Mouse (Mus musculus) forebrain, embryonic 16.5 days (tissue): Measurements from ENCODE around the gene Slc5a5. TPM values are rescaled to one million over a fixed set of nuclear protein-coding genes. Genes with fewer than 3 reads are reported as not detected.
A peak's percentile ranks its signal among the peaks of the same experiment; 100 is the strongest.

Source experiments
- ATAC-seq: fragments of 200-750 bp; cut with Nextera tagmentation; 2 replicates; pipeline ENCODE4 v1.8.0; 2017; ENCODE audit warnings: mild to moderate bottlenecking, moderate library complexity
- H3K27ac ChIP-seq: fragments of 300-500 bp; sonication (generic); 2 replicates; pipeline ENCODE4 v1.5.1; 2014; ENCODE audit warnings: low read length, control low read depth
- H3K27me3 ChIP-seq: fragments of 300-500 bp; sonication (generic); replicated peaks from 2 replicates; pipeline ENCODE4 v1.6.1; 2014; ENCODE audit warnings: low read length; ENCODE audit not compliant: control insufficient read depth, insufficient read depth
- H3K36me3 ChIP-seq: fragments of 300-500 bp; sonication (generic); 2 replicates; pipeline ENCODE4 v1.6.1; 2014; ENCODE audit not compliant: control insufficient read depth, insufficient read depth
- H3K4me1 ChIP-seq: fragments of 300-500 bp; sonication (generic); replicated peaks from 2 replicates; pipeline ENCODE4 v1.6.1; 2014; ENCODE audit warnings: low read length; ENCODE audit not compliant: control insufficient read depth, insufficient read depth
- H3K4me2 ChIP-seq: fragments of 300-500 bp; sonication (generic); 2 replicates; pipeline ENCODE4 v1.6.1; 2014; ENCODE audit warnings: mild to moderate bottlenecking, low read length, control low read depth
- H3K4me3 ChIP-seq: fragments of 300-500 bp; sonication (generic); replicated peaks from 2 replicates; pipeline ENCODE4 v1.5.1; 2014; ENCODE audit warnings: mild to moderate bottlenecking, low read length, control low read depth
- H3K9ac ChIP-seq: fragments of 300-500 bp; sonication (generic); replicated peaks from 2 replicates; pipeline ENCODE4 v1.6.1; 2014; ENCODE audit warnings: low read depth, low read length, control low read depth
- H3K9me3 ChIP-seq: fragments of 300-500 bp; sonication (generic); 2 replicates; pipeline ENCODE4 v1.6.1; 2016; ENCODE audit warnings: low read length; ENCODE audit not compliant: control insufficient read depth
- WGBS: fragments of 180-500 bp; shearing (Covaris S2); extraction: QIAGEN DNeasy Blood & Tissue Kit; methylation state at CpG from one replicate; pipeline ENCODE4 v1.1.7; 2014; 5-methylcytosine and 5-hydroxymethylcytosine counted together
- polyA plus RNA-seq: library from polyadenylated mRNA; unstranded; fragments of >200 nt; fragmentation: Nextera tagmentation; extraction: Ambion mirVana; gene quantifications from 2 replicates; pipeline ENCODE4 v1.2.1, GENCODE M21; 2015

Gene Slc5a5
- polyA plus RNA-seq, 1 experiment from 2014 or later, result 1.6 TPM

DNA sequence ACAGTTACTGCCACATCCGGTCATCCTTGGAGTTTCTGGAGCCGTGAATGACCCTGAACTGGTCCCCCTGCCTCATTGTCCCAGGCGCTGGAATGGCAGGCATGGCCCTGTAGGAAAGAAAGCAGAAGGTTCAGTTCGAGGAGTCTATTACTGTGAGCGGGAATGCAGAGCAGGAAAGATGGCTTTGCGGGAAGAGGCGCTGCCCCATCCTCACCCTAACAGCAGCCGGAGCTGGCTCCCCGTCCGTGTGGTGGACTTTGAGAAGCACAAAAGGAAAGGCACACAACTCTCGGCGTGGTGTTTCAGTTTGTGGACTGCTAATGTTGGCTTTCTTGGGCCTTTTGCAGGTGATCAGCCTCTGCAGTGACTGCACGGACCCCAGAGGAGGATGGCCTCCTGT lies 18.1 kb downstream of the Slc5a5 start:
- H3K27me3 ChIP-seq, result no peaks in the 10 kb centered on the region
- no peak overlapping the region for H3K4me3 ChIP-seq
- no peak overlapping the region for H3K27ac ChIP-seq
- no peak overlapping the region for H3K9ac ChIP-seq
- H3K4me1 ChIP-seq, result peaks cover 16% of the 10 kb centered on the region
- H3K4me2 ChIP-seq, result no peak overlapping the region
- H3K36me3 ChIP-seq, result no peaks in the 10 kb centered on the region
- H3K9me3 ChIP-seq, result no peaks in the 10 kb centered on the region
- WGBS, result 90% methylated on average over 13 of the region's 13 CpGs
- no peak for ATAC-seq

DNA sequence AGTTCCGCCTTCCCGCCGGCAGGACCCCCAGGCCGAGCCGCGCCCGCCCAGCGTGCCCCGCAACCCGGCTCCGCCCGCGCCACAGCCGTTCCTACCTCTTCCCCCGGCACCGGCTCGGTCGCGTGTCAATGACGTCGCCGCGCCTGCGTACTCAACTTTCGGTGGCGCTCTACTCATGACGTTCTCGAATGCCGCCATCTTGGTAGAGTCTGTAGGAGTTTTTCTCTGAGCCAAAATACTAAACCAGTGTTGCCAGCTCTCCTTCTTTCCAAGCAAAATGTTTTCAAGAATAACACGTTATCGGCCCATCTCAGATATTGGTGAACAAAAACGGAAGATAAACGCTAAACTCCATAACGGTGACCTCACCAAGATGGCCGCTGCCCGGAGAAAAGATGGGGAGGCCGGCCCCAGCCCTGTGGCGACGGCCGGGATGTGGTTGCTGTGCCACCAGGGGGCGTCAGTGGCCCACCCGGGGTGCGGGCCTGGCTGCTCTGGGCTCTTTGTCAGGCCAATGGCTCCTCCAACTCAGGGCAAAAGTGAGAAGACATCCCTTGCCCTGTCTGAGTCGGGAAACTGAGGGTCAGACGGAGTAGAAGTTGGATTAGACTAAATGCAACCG lies 19.1 kb downstream of the Slc5a5 start, which contains the start of gene Ccdc124:
Ccdc124 (minus strand) TSS at position 572 of the 622 bp plus-strand sequence.
- Histone ChIP-seq H3K4me1 (peaks cover 25% of the 10 kb centered on the region), H3K36me3 (no peaks in the 10 kb centered on the region), H3K27me3 (no peaks in the 10 kb centered on the region), H3K9me3 (no peaks in the 10 kb centered on the region), H3K4me2 (peak within 1 kb of the TSS; percentile 64), H3K27ac (peak within 1 kb of the TSS; percentile 92), H3K9ac (peak within 1 kb of the TSS; percentile 80), H3K4me3 (peak within 1 kb of the TSS; percentile 92)
- peak; percentile 85 for ATAC-seq
- under 1% methylated on average over 45 of the region's 46 CpGs for WGBS

DNA sequence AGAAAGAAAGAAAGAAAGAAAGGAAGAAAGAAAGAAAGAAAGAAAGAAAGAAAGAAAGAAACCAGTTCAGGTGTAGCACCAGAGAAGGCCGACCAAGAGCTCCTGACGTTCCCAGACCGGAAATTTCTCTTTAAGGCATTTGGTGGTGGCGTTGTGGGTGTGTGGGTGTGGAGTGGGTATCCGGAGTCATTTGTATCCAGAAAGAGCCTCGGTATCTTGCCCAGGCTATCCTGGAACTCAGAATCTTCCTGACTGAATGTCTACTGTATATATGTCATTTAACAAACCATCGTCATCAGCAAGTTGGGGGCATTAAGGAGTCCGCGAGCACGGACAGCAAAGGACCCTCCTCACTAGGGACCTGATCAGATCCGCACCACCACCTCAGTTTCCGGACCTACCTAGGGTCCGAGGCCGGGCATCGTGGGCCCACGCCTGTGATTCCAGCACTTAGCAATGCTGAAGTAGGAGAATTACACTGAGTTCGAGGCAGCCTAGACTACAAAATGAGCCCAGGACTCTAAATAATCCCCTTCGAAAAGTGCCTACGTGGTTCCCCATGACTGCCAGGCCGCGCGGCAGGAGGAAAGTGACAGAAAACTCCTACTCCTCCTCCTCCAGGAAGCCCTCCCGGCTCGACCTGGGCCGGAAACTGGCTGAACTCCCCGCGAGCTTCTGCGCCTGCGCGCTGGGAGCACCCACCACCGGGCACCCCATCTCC lies 19.8 kb downstream of the Slc5a5 start:
- ATAC-seq, result 0 out of 2 replicates have a peak, but pooled peaks have one; percentile 0
- Histone ChIP-seq H3K27me3 (no peaks in the 10 kb centered on the region), H3K36me3 (0 out of 2 replicates have a peak, but pooled peaks cover 3% of the 10 kb centered on the region), H3K9me3 (no peaks in the 10 kb centered on the region), H3K4me1 (peaks cover 29% of the 10 kb centered on the region), H3K9ac (peak overlapping the region; percentile 80), H3K4me2 (peak overlapping the region; percentile 64), H3K4me3 (peak overlapping the region; percentile 92), H3K27ac (peak overlapping the region; percentile 92)
- 5% methylated on average over 30 of the region's 31 CpGs for WGBS

DNA sequence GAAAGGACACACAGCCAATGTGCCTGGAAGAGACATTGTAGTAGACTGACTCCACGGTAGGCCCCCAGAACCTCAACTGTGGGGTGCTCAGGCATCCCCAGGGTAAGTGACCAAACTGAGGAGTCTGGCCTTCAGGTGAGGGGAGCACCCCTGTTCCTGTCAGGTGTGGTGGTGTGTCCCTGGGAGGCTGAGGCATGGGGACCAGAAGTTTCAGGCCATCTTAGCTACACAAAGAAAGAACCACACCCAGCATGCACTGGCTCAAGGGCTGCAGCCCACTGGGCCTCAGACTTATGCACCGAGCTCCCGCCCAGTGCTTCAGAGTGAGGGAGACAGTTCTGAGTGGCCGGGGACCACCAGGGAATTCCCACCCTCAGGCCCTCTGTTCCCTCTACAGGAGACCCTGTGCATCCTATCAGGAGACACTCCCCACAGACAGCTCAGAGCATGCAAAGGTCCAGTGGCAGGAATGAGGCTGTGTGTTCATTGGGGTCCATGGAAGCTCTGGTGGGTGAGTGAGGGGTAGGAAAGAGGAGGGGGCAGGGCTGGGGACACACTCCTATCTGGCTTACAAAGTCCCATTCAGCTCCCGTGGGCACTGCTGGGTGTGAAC lies 21.3 kb downstream of the Slc5a5 start:
- 81% methylated on average over 5 of the region's 5 CpGs for WGBS
- H3K27me3 ChIP-seq, result no peaks in the 10 kb centered on the region
- H3K4me1 ChIP-seq, result peaks cover 30% of the 10 kb centered on the region
- no peak overlapping the region for H3K4me3 ChIP-seq
- ATAC-seq, result no peak
- H3K9ac ChIP-seq, result no peak overlapping the region
- no peaks in the 10 kb centered on the region for H3K9me3 ChIP-seq
- no peak overlapping the region for H3K4me2 ChIP-seq
- H3K27ac ChIP-seq, result no peak overlapping the region
- H3K36me3 ChIP-seq, result 0 out of 2 replicates have a peak, but pooled peaks cover 5% of the 10 kb centered on the region

DNA sequence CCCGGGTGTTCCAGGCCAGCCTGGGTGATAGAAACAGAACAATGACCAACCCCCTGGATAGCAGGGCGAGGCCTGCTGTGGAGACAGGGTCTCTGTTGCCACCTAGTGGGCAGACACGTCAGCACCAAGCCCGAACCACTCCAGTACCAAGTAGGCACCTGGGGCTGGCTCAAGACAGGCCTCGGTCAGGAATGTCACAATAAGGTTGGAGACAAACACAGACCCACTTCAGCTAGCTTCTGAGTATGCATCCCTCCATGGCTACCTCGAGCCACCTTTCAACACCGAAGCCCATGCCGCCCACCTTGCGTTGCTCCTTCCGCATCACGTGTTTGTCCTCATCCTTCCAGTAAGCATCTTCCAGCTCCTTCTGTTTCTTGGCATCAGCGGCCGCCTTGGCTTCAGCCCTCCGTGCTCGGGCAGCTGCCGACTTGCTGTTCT lies 22.9 kb downstream of the Slc5a5 start:
- Histone ChIP-seq H3K4me2 (peak overlapping the region; percentile 26; the same call in 1 of the 2 replicates), H3K4me1 (peaks cover 40% of the 10 kb centered on the region), H3K27ac (peak overlapping the region; percentile 64), H3K9ac (peak overlapping the region; percentile 55), H3K9me3 (no peaks in the 10 kb centered on the region), H3K27me3 (no peaks in the 10 kb centered on the region), H3K4me3 (no peak overlapping the region), H3K36me3 (0 out of 2 replicates have a peak, but pooled peaks cover 5% of the 10 kb centered on the region)
- 0 out of 2 replicates have a peak, but pooled peaks have one; percentile 9 for ATAC-seq
- 39% methylated on average over 16 of the region's 16 CpGs for WGBS

DNA sequence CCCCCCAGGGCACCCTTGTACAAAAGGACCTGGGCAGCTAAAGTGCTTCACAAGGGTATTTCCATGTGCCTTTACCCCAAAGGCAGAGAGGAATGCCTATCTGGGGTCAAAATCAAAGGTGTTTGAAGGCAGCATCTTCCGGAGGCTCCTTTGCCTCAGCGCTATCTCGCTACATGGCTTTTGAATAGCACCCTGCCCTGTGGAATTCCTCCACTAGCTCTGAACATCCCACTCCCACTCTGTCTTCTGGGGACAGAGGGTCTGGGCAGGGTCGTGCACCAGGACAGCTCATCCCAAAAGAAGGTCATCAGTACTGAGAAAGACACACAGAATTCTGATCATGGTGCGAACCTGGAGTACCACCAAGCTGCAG lies 23.4 kb downstream of the Slc5a5 start:
- Histone ChIP-seq H3K27me3 (no peaks in the 10 kb centered on the region), H3K4me1 (peaks cover 45% of the 10 kb centered on the region), H3K9ac (peak overlapping the region; percentile 55), H3K4me3 (no peak overlapping the region), H3K27ac (peak overlapping the region; percentile 64), H3K4me2 (peak overlapping the region; percentile 26), H3K9me3 (no peaks in the 10 kb centered on the region), H3K36me3 (0 out of 2 replicates have a peak, but pooled peaks cover 5% of the 10 kb centered on the region)
- ATAC-seq, result no peak
- 39% methylated on average over 5 of the region's 5 CpGs for WGBS

DNA sequence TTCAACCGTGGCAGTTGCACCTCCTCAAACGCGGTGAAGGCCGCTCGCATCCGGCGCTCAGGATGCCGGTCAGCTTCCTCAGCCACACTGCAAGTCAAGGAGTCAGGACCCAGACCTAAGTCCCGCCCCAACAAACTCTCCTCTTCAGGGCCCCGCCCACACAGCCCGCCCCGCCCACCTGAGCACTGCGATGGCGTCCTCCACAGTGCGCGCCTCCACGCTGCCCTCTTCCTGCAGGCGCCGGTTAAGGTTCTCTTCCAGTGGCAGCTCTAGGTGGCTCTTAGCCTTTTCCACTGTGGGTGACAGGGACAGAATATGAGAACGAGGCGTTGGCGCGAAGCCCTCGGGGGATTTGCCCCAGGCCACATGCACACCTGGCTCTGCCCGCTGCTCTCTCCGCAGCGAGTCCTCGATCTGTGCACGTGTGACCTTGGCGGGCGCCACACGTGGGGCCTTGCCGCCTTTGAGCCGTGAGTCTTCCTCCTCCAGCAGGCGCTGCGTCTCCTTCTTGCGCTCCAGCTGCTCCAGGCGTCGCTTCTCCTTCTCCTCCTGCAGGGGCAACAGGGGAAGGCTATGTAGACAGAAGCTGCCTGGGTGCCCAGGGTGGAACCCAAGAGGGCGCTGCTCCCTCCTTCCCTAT lies 23.9 kb downstream of the Slc5a5 start:
- H3K4me2 ChIP-seq, result peak overlapping the region; percentile 26
- peak overlapping the region; percentile 55 for H3K9ac ChIP-seq
- peaks cover 50% of the 10 kb centered on the region for H3K4me1 ChIP-seq
- H3K27ac ChIP-seq, result peak overlapping the region; percentile 64
- no peak for ATAC-seq
- WGBS, result 18% methylated on average over 40 of the region's 40 CpGs
- H3K4me3 ChIP-seq, result no peak overlapping the region
- H3K9me3 ChIP-seq, result no peaks in the 10 kb centered on the region
- 0 out of 2 replicates have a peak, but pooled peaks cover 5% of the 10 kb centered on the region for H3K36me3 ChIP-seq
- H3K27me3 ChIP-seq, result no peaks in the 10 kb centered on the region

DNA sequence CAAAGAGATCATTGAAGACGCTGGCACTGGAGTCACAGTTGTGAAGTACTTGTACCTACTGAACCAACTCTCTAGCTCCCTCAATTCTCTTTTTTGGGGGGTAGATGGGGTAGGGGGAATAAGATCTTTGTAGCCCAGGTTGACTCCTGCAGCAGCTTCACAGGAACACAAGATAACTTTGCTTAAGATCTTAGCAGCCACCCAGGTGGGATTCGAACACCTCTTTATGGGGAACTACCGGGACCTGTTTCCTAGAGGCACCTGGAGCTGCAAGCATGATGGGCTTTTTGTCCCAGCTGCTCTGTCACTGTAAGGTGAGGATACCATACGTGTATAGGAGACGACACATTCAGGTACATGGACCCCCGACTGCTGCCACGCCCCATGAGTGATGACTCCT lies 26.0 kb downstream of the Slc5a5 start:
- Histone ChIP-seq H3K9ac (peak overlapping the region; percentile 76; the same call in 1 of the 2 replicates), H3K36me3 (0 out of 2 replicates have a peak, but pooled peaks cover 5% of the 10 kb centered on the region), H3K4me2 (no peak overlapping the region), H3K4me1 (peaks cover 58% of the 10 kb centered on the region), H3K27me3 (no peaks in the 10 kb centered on the region; the same call in 1 of the 2 replicates), H3K9me3 (no peaks in the 10 kb centered on the region), H3K4me3 (no peak overlapping the region), H3K27ac (peak overlapping the region; percentile 91)
- 85% methylated on average over 7 of the region's 7 CpGs for WGBS
- ATAC-seq, result no peak
